Mouse (Mus musculus): ENCODE data around the gene Gtf2h4. TPM values are rescaled to one million over a fixed set of nuclear protein-coding genes. Genes with fewer than 3 reads are reported as not detected.

The Gtf2h4 gene
- polyA plus RNA-seq (2017; shearing (Covaris generic)): 10 to 100 TPM; 24.3 to 29.4 TPM

DNA sequence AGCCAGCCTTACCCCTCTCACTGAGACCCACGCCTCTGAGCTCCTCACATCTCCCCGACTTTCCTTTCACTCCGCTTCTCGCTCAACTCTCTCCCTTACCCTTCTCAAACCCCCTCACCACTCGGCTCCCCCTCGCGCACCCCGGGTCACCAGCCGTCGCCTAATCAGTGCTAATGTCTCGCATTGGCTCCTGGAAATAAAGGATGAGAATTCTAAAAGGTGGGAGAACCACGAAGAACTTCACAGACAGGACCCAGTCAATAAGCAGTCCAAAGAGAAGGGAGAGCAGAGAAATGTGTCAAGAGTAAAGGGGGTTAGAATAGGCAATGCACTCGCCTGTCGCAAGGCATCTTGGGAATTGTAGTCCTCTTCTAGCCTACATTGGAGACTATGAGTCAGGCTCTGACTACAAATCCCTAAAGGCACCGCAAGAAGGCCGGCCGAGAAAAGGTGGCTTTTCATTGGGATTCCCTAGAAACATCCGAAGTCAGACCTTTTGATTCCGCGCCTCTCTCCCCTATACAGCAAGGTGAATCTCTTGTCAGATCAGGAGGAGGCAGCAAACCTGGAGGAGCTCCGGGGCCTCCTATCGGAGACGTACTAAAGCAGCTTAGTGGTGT lies at the start of gene Gtf2h4:
Gtf2h4 (minus strand) TSS at position 324 of the 620 bp plus-strand sequence.

DNA sequence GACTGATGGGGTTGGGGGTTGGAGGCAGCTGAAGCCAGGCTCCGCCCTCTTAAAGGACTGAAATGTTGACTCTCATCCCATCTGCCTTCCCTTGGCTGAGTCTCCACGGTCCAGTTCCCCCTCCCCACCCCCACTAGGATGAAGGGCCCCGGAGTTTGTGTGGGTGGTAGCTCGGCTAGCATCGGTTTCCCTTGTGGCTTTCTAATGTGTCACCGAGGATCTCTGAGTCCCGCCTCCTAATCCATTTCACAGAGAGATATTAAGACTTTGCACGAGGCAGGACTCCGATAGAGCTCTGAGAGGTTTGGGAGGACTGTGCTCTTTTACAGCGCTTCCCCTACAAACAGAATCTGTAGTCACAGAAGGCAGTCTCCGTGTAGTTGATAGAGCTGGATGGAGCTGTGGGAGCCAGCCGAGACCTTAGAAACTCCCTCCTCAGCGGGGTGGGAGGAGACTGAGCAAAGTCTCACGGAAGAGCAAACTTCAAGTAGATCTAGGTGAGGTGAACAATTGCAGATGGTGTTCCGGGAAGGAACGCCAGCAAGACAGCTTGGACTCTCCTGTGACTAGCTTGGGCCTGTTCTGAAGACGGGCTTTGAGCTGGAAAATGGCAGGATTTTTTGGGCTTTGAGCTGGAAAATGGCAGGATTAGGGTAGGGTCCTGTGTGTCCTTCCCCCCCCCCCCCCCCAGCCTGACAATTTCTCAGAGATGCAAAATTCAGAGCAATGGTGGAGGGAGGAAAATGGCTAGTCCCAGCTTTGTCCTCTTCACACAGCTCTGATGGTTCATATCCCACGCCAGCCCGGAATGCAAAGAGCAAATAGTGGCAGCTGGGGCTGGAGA lies 31.3 kb upstream of the Gtf2h4 start, which contains the start of gene Ddr1:
Ddr1 (minus strand) TSS at position 1 of the 844 bp plus-strand sequence.

DNA sequence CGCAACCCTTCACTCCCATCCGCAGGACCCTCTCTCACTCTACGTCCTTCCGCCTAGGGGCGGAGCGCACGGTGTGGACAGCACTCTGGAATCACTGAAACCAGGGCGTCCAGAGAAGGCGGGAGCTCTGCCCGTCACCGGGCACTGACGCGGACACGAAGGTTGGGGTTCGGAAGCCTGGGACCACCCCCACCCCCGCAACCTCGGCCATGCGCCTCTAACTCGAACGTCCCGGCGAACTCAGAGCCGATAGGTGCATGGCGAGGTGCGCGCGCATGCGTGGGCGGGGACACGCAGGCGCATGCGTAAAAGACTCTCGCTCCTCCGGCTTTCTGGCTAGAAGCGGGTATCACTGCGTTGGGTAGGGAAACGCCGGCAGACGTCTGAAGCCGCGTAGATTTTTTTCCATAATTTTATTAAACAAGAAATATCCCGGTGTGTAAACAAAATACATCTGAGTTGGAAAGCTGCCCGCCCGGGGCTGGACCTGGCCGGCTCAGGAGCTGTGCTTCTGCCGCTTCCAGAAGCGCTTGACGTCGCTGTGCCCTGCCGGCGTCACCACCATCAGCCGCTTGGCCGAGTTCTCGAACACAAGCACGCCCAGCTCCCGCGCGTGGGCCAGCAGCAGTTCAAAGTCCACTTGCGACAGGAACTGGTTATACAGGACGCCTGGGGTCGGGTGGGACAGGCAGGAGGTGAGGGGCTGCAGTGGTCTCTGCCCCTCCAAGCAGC lies 6.0 kb downstream of the Gtf2h4 start, which contains the start of gene Vars2:
Vars2 (minus strand) TSS at position 259 of the 732 bp plus-strand sequence.

DNA sequence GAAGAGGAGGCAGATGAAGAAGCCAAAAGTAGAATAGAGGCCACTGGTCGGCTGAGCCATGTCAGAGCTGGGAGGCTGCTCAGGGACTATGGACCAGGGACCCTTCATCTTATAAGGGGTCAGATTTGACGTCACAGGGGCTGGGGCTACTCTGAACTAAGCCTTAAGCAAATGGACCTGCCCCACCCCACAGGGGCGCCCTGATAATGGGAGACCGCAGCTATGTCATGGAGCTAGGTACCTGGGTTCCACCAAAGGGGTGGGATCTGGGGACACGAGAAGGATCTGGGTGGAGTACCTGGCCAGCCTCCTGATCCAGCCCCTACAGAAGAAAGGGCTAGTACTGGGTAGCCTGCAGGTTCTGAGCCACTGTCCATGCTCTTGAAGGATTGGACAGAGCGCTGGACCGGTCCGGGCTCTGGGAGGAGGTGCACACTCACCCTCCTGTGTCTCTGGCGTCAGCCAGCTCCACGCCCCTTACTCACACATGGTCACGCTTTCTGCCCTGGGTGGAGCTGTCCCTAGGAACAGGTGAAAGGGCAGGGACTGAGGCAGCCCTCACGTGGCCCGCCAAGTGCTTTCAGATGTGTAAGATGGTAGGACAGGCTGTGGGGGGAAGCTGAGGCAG lies 29.8 kb downstream of the Gtf2h4 start, which contains the start of gene Mucl3:
Mucl3 (minus strand) TSS at position 87 of the 628 bp plus-strand sequence.

DNA sequence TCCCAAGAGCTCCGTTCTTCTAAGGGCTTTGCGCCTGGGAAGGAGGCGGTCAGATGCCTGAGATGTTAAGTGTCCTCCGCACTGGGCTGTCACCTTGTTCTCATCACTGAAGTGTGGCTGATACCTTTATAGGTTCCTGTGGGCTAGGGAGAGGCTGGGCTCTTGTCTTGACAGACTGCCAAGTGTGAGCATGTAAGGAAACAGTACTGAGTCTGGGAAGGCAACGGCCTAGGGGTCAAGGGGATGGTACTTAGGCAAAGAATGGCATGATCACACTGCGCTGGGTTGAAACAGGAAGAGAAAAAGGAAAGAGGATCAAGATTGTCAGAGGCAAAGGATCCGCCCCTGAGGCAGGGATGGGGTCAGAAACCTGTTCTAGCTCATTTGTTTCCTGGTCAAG lies 47.0 kb downstream of the Gtf2h4 start, which contains the start of gene Gm9573:
Gm9573 (minus strand) TSS at position 101 of the 400 bp plus-strand sequence.

Other genes starting within 250 kb of the Gtf2h4 start
- gene H2-Q6, start 248.9 kb downstream of the Gtf2h4 start, polyA plus RNA-seq (2017; shearing (Covaris generic)): 100 to 1,000 TPM; 686 to 886 TPM
- gene H2-Q7, start 234.6 kb downstream of the Gtf2h4 start, polyA plus RNA-seq (2017; shearing (Covaris generic)): 1,000 to 10,000 TPM; 2,137 to 2,431 TPM
- gene H2-Q10, start 203.7 kb downstream of the Gtf2h4 start, polyA plus RNA-seq (2017; shearing (Covaris generic)): 10 to 100 TPM; 24.7 to 30.9 TPM
- 1 to 10 TPM in 1 of 2 experiments, under 1 TPM in 1; 0.40 to 1.3 TPM for gene Pou5f1, start 167.7 kb downstream of the Gtf2h4 start, polyA plus RNA-seq (2017; shearing (Covaris generic))
- gene Tcf19, start 156.9 kb downstream of the Gtf2h4 start, polyA plus RNA-seq (2017; shearing (Covaris generic)): 10 to 100 TPM; 12.6 to 27.6 TPM
- gene Cchcr1, start 156.6 kb downstream of the Gtf2h4 start, polyA plus RNA-seq (2017; shearing (Covaris generic)): 10 to 100 TPM; 10.7 to 18.4 TPM
- gene Psors1c2, start 140.5 kb downstream of the Gtf2h4 start, polyA plus RNA-seq (2017; shearing (Covaris generic)): not detected
- not detected for gene Cdsn, start 121.6 kb downstream of the Gtf2h4 start, polyA plus RNA-seq (2017; shearing (Covaris generic))
- not detected for gene 2300002M23Rik, start 106.3 kb downstream of the Gtf2h4 start, polyA plus RNA-seq (2017; shearing (Covaris generic))
- gene Sfta2, start 72.2 kb downstream of the Gtf2h4 start, polyA plus RNA-seq (2017; shearing (Covaris generic)): not detected
- not detected for gene Gm9573, start 47.1 kb downstream of the Gtf2h4 start, polyA plus RNA-seq (2017; shearing (Covaris generic))
- not detected for gene Mucl3, start 30.0 kb downstream of the Gtf2h4 start, polyA plus RNA-seq (2017; shearing (Covaris generic))
- gene Vars2, start 6.1 kb downstream of the Gtf2h4 start, polyA plus RNA-seq (2017; shearing (Covaris generic)): 10 to 100 TPM; 27.1 to 30.7 TPM
- gene Ddr1, start 30.9 kb upstream of the Gtf2h4 start, polyA plus RNA-seq (2017; shearing (Covaris generic)): 10 to 100 TPM in 1 of 2 experiments, 1 to 10 TPM in 1; 6.2 to 13.2 TPM
- 10 to 100 TPM in 1 of 2 experiments, 1 to 10 TPM in 1; 1.3 to 15.6 TPM for gene Ier3, start 147.9 kb upstream of the Gtf2h4 start, polyA plus RNA-seq (2017; shearing (Covaris generic))
- gene Flot1, start 149.5 kb upstream of the Gtf2h4 start, polyA plus RNA-seq (2017; shearing (Covaris generic)): 10 to 100 TPM; 50.7 to 73.5 TPM
- 100 to 1,000 TPM in 1 of 2 experiments, 10 to 100 TPM in 1; 97.3 to 106 TPM for gene Tubb5, start 164.6 kb upstream of the Gtf2h4 start, polyA plus RNA-seq (2017; shearing (Covaris generic))
- gene Mdc1, start 167.8 kb upstream of the Gtf2h4 start, polyA plus RNA-seq (2017; shearing (Covaris generic)): 10 to 100 TPM; 11.1 to 14.2 TPM
- 10 to 100 TPM; 18.1 to 29.3 TPM for gene Nrm, start 187.6 kb upstream of the Gtf2h4 start, polyA plus RNA-seq (2017; shearing (Covaris generic))
- gene Ppp1r18, start 191.9 kb upstream of the Gtf2h4 start, polyA plus RNA-seq (2017; shearing (Covaris generic)): 100 to 1,000 TPM; 514 to 647 TPM
- 10 to 100 TPM; 63.2 to 63.3 TPM for gene Dhx16, start 206.1 kb upstream of the Gtf2h4 start, polyA plus RNA-seq (2017; shearing (Covaris generic))
- 10 to 100 TPM; 46.1 to 55.6 TPM for gene 2310061I04Rik, start 223.7 kb upstream of the Gtf2h4 start, polyA plus RNA-seq (2017; shearing (Covaris generic))
- gene Atat1, start 236.3 kb upstream of the Gtf2h4 start, polyA plus RNA-seq (2017; shearing (Covaris generic)): 10 to 100 TPM; 17.2 to 20.9 TPM
- gene Mrps18b, start 242.7 kb upstream of the Gtf2h4 start, polyA plus RNA-seq (2017; shearing (Covaris generic)): 10 to 100 TPM; 68.4 to 80.0 TPM
- 10 to 100 TPM; 51.4 to 69.4 TPM for gene Ppp1r10, start 242.7 kb upstream of the Gtf2h4 start, polyA plus RNA-seq (2017; shearing (Covaris generic))